Mouse (Mus musculus): ENCODE results near the gene Grm1.

The Grm1 gene

DNA sequence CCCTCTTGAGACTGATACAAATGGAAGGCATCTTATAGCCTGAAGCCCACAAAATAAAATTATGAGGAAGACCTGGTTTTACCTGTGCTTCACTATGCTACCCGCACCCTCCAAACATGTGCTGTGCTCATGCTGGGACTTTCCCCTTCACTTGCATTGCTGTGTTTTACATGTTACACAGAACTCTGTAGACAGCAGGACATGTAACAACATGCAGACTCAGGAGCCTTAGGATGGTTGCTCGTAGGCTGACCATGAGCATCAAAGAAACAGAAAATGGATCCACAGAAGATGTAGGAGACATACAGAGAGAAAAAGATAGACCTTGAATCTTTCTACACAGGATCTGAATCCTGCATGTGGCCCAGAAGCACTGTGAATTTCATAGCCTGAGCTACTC is 371.8 kb downstream of the Grm1 start:
- no peak for DNase-seq

DNA sequence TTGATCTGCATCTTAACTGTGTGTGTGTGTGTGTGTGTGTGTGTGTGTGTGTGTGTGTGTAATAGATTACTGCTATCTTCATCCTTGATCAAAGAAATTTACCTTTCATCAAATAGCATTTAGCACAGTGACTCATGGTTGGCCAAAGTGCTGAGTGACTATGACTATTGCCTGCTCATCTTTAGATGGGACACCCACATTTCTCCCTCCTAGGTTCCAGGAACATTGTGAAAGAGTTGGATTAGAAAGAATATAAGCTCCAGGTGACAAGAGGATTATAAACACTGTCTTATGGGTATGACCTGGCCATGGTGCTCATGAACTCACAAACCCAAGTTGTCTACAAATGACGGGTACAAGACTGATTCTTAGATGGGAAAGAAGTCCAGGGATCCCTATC is 374.1 kb downstream of the Grm1 start:
- DNase-seq: no peak

DNA sequence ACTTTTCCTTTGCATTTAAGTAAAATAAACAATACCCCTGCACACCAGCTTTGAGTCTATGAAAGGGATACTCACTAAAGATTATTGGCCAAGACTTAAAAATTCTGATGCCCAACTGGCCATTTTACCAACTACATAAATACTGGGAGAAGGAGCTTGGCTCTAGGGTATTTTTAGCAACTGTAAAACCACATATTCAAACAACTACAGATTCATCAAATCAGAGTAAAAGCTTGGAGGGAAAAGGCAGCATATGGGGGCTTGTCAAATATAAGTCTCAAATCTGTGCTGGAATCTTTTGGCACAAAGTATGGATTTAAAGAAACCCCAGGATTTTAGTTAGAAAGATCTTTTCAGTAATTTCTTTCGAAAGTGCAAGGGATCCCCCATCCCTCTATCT is 380.8 kb downstream of the Grm1 start:
- no peak for DNase-seq

DNA sequence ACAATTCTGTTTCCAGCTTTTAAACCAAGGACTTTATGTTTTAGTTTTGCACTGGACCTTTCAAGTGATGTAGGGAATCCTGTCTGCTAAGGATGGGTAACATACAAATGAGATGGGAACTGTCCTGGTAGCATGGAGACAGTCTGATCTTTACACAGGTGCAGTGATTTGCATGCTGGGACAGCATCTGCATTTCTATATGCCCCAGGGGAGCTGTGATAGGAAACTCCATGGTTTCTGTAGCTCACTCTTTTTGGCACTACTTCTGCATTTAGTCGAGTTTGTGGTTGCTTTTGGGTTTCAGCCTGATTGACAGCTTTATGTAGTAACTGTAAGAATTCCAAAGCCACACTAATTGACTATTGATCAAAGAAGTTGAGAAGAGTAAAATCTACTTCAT is 381.3 kb downstream of the Grm1 start:
- no peak for DNase-seq

DNA sequence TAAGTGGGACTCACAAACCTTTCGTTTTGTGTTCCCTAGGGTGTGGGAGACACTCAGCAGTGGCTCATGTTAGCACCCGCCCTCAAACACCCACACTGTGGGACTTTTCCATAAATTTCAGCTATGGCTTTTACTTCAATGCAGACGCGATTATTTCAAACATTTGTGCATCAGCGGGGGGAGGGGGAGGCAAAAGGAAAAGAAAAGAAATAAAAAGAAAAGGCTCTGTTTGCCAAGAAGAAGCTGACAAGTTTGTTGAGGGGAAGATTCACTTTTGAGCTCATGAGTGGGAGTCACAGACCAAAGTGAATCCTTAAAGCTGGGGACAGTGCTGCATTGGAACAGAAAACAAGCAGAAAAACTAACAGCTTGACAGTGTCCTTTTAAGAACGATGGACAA is 384.7 kb downstream of the Grm1 start:
- no peak for DNase-seq

DNA sequence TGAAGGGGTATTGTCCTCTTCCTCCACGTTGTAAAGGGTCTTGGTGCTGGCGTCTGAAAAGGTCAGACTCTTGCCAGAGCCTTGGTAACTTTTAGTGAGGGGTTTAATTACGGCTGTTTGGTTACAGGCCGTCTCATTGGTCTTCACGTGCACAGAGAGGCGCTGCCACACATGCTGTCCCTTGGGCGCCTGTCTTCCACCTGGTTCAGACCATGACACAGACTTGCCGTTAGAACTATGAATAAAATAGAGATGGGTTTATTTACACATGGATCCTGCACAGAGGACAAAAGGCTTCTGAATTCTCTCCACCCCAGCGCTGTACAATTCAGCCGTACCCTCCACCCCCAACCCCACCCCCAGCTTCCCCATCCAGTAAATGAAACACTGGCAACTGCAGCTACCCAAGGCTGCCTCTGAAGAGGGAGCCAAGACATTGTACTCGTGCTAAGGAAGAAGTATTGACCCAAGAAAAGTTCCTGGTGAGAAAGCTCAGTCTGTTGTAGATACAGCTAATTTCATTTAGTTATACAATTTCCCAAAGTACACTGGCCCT is 392.4 kb downstream of the Grm1 start:
- DNase-seq: no peak

DNA sequence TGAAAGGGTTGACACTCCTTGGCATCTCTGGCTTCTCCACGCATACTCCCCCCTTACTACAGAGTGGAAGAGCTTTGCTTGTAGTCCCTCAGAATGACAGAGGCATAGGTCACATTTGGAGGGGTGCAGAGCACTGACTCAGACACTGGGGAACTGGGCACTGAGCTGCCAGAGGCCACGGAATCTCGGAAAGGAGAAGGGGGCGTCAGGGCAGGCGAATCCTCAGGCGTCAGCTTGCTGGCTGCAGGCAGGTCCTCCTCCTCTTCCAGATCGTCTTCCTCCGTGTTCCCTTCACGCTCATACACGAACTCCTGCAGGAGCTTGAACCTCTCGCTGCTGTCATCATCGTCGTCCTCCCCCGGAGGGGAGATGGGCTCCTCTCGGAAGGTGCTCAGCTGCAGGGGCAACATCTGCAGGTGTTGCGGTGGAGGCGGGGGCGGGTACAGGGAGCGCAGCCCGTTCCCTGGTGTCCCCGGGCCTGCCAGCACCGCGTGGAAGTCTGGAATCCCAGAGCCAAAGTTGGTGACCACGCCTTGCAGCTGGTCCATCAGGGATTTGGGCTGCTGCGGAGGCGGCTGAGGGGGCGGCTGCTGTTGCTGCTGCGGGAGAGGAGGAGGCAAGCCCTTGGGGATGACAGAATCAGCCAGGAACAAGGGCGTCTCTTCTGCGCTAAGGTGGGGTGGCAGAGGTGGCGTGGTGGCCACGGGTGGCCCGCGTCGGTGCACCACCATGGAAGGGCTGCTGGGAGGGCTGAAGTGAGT is 393.1 kb downstream of the Grm1 start:
- peak; percentile 6 for DNase-seq

DNA sequence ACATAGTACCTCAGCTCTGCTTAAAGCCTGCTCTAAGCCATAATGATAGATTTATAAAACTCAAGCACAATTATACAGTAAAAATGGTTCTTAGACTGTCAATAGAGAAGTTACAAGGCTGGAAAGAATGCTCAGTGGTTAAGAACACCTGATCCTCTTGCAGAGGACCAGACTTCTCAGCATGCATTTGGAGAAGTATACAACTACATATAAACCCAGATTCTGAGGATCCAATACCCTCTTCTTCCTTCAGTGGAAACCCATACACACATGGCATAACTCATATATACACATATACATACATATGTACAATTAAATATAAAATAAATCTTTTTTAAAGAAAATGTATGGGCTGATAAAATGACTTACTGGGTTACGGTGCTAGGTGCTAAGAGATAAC is 401.1 kb downstream of the Grm1 start, which contains the start of gene Gm10944:
Gene Gm10944, plus strand, starts transcription at position 301 of the 400 bp plus-strand sequence.
- no peak for DNase-seq

DNA sequence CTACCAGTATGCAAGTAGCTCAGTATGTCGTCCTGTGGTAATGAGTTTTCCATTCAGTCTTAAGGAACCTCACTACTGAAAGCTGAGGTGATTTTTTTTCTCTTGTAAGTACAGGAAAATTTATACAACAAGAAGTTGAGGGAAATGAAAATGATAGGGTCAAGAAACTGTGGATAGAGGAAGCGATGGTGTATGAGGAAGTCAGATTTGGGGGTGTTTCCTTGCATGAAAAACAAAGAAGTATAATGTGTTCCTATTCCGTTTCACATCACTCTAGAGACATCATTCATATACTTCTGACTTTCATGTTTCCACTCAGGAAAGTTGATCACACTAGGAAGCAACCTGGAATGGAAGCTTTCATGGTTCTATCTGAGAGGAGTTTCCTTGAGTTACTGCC is 422.2 kb downstream of the Grm1 start:
- DNase-seq: no peak

DNA sequence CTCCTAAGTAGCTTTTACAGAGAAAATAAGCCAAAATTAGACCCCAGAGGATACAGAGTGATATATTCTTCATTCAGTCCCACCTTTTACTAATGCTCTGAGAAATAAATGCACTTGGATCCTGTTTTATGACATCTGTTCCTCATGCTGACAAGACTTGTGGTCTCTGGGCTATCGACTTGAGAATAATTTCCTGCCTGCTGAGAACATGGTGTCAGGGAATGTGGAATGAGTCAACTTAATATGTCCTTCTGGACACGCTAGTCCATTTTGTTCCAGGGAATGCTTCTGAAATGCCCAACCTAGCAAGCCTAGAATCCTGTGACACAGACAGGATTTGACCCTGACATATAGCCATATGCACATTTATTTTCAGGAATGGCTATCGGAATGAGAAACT is 423.0 kb downstream of the Grm1 start:
- DNase-seq: no peak

DNA sequence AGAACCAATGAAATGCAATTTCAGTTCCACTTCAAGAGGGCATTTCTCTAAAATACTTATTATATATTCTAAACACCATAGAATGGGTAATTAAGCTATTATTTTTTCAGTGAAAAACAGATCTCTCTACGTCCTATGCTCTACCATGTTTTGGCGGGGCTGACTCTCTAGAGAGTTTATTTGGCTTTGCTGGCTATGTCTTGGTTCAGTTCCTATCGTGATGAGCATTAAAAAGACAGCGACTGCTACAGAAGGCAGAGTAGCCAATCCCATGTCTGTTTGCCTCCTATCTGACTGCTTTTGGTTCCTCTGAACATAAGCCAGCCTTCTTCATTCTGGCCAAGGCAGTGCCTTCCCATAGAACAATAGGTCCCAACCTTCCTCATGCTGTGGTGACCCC is 425.5 kb downstream of the Grm1 start:
- no peak for DNase-seq

DNA sequence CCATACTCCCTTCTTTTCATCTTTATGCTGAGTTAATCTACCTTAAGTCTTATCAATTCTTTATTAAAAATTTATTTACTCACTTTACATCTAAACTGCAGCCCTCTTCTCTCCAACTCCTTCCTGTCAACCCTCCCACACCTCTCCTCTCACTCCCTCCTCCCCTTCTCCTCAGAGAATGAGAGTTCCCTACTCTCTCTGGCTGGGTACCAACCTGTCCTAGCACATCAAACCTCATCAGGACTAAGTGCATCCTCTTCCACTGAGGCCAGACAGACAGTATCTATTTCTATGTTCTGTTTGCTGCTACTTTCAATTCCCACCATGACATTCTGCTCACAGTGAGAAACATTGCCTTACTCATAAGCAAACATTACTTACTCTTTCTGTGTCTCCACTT is 426.2 kb downstream of the Grm1 start:
- no peak for DNase-seq

Measured in lung, postnatal 10 days (tissue).